Mouse (Mus musculus): ENCODE data around the gene Serping1.

DNA sequence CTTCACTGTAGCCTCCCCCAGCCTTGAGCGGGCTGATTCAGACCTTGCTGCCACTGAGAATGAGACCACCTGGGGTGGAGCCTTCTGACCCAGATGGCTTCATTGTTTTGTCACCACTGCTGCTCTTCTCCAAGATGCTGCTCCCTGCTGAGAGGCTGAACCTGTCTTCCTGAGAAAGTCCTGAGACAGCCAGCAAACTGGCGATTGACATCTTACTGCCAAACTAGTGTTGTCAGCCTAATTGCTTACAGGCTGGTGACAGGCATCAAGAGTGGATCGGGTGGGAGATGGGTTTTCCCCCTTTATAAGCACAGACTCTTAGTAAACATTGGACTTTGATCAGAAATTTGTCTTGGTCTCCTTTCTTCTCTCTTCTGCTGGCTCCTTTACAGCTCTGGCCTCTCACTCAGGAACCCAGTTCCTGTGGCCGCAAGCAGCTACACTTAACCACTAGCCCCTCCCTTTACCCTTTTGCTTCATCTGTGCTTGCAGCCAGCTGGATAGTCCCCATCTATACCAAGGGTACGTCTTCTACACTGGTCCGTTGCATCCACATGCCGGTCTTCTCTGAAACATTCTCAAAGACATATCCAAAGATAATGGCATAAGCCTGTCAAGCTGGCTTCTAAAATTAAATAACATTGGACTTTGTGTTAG is 18.1 kb downstream of the Serping1 start:
- TF ChIP-seq POLR2A (IDR thresholded peaks at IDR 0.05; ENCODE audit: low read depth, low read length) (no peak), E2F4 (IDR thresholded peaks at IDR 0.05; ENCODE audit: insufficient replicate concordance, low read depth, low read length) (no peak)

All from CH12.LX (cell line).